In the genomic region with DNA sequence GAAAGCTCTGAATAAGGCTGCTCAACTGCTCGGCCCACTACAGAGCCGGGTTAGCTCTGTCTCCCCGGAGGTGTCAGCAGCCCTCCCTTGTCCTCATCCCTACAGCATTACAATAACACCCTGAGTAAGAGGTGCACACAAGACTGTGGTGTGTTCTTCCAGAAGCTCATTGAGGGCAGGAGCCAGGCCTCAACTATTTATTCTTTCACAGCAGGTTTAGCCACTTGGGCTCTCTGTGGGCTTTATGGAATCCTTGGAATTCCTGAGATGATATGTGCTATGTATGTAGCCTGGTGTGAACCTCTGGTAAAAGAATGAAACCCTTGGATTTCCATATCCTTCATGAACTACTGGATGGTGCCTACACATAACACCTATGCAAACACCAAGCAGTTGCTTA, we compare ENCODE assay signal across 21 mouse cellular contexts.
"Had no signal": no experiment of that assay in that cellular context is flagged by ENCODE, and none has a peak within 500 bp of the region (broad histone marks: within the 10 kb centered on the region; RNA-seq: fewer than 3 reads in every experiment).

No protein-coding gene starts in this region.

- H3K4me2 ChIP-seq: liver, embryonic 15.5 days; lung, embryonic 15.5 days; midbrain, embryonic 13.5 days; midbrain, embryonic 15.5 days; neural tube, embryonic 13.5 days; neural tube, embryonic 15.5 days had no signal

- H3K9ac ChIP-seq: liver, embryonic 15.5 days; liver, postnatal 0 days; lung, embryonic 15.5 days; midbrain, embryonic 13.5 days; midbrain, embryonic 15.5 days; neural tube, embryonic 13.5 days; neural tube, embryonic 15.5 days had no signal

- DNase-seq: liver, postnatal 0 days; lung, adult 2 months; lung, postnatal 14 days; lung, postnatal 4 days; retina, postnatal 1 day; right cerebral cortex, adult 18-20 months; right cerebral cortex, postnatal 25 days; right cerebral cortex, postnatal 4 days; spleen, adult 18-20 months; thymus, adult 18-20 months; thymus, postnatal 14 days; thymus, postnatal 36 days had no signal

- H3K36me3 ChIP-seq: lung, embryonic 15.5 days; midbrain, embryonic 15.5 days; neural tube, embryonic 13.5 days; neural tube, embryonic 15.5 days had no signal

- H3K27me3 ChIP-seq: liver, embryonic 15.5 days; lung, embryonic 15.5 days; midbrain, embryonic 13.5 days; midbrain, embryonic 15.5 days; neural tube, embryonic 13.5 days; neural tube, embryonic 15.5 days had no signal

- H3K4me1 ChIP-seq: liver, embryonic 15.5 days; lung, embryonic 15.5 days had no signal

- H3K9me3 ChIP-seq: liver, embryonic 15.5 days; lung, embryonic 15.5 days; midbrain, embryonic 10.5 days; midbrain, embryonic 13.5 days; midbrain, embryonic 15.5 days; neural tube, embryonic 13.5 days; neural tube, embryonic 15.5 days had no signal

- ATAC-seq: liver, postnatal 0 days; lung, postnatal 0 days; midbrain, embryonic 13.5 days; midbrain, embryonic 15.5 days had no signal

- H3K4me3 ChIP-seq: liver, embryonic 15.5 days; lung, embryonic 15.5 days; midbrain, embryonic 10.5 days; midbrain, embryonic 13.5 days; midbrain, embryonic 15.5 days; myocyte; neural tube, embryonic 13.5 days; neural tube, embryonic 15.5 days had no signal

- H3K27ac ChIP-seq: liver, embryonic 15.5 days; lung, embryonic 15.5 days; midbrain, embryonic 10.5 days; midbrain, embryonic 13.5 days; midbrain, embryonic 15.5 days; neural tube, embryonic 13.5 days; neural tube, embryonic 15.5 days had no signal
